Mouse (Mus musculus): ENCODE measurements around the gene C530008M17Rik.

- TF ChIP-seq POLR2A (IDR thresholded peaks at IDR 0.05; ENCODE audit: borderline replicate concordance, insufficient read depth, low read length) (no peak), CTCF (IDR thresholded peaks at IDR 0.05; ENCODE audit: borderline replicate concordance, insufficient read depth, low read depth, low read length) (no peak)
Observed at GRCm38 (mm10) chr5:76747851-76748250, 91.5 kb downstream of the C530008M17Rik start.

All from cerebellum, adult 2 months (tissue).